26 mouse cellular contexts compared by ENCODE assay signal in genomic region chr13:44828903-44829302, GRCm38 (mm10).
"Had no signal": no experiment of that assay in that cellular context is flagged by ENCODE, and none has a peak within 500 bp of the region (broad histone marks: within the 10 kb centered on the region; RNA-seq: fewer than 3 reads in every experiment).

No protein-coding gene starts in this region.

- H3K4me3 ChIP-seq: gastrocnemius, adult 2 months; heart, adult 2 months; heart, embryonic 10.5 days; heart, embryonic 12.5 days; hindbrain, embryonic 10.5 days; hindbrain, embryonic 12.5 days; hindbrain, embryonic 15.5 days; intestine, embryonic 15.5 days; kidney, embryonic 15.5 days; limb, embryonic 13.5 days; limb, embryonic 15.5 days; liver, embryonic 12.5 days had no signal

- H3K9me3 ChIP-seq: heart, embryonic 10.5 days; heart, embryonic 12.5 days; hindbrain, embryonic 10.5 days; hindbrain, embryonic 12.5 days; hindbrain, embryonic 15.5 days; intestine, embryonic 15.5 days; kidney, embryonic 15.5 days; limb, embryonic 13.5 days; limb, embryonic 15.5 days; liver, embryonic 12.5 days had no signal

- H3K36me3 ChIP-seq: hindbrain, embryonic 15.5 days; intestine, embryonic 15.5 days; limb, embryonic 15.5 days; liver, embryonic 12.5 days had no signal

- DNase-seq: gastrocnemius, adult 2 months; gastrocnemius, postnatal 10 days; gastrocnemius, postnatal 25 days; heart, adult 2 months; heart, postnatal 10 days; heart, postnatal 4 days; kidney, adult 18-20 months; kidney, adult 8-10 months; kidney, postnatal 14 days; kidney, postnatal 36 days; layer of hippocampus, adult 9-11 months; layer of hippocampus, postnatal 36 days; left cerebral cortex, postnatal 4 days had no signal

- H3K27ac ChIP-seq: gastrocnemius, adult 2 months; heart, adult 2 months; heart, embryonic 10.5 days; hindbrain, embryonic 10.5 days; hindbrain, embryonic 12.5 days; hindbrain, embryonic 15.5 days; intestine, embryonic 15.5 days; kidney, embryonic 15.5 days; kidney, postnatal 0 days; limb, embryonic 13.5 days; limb, embryonic 15.5 days; liver, embryonic 12.5 days had no signal

- H3K4me1 ChIP-seq: hindbrain, embryonic 10.5 days; hindbrain, embryonic 15.5 days; intestine, embryonic 15.5 days; liver, embryonic 12.5 days had no signal

- H3K4me2 ChIP-seq: heart, embryonic 12.5 days; hindbrain, embryonic 12.5 days; hindbrain, embryonic 15.5 days; intestine, embryonic 15.5 days; kidney, embryonic 15.5 days; limb, embryonic 13.5 days; limb, embryonic 15.5 days; liver, embryonic 12.5 days had no signal

- ATAC-seq: inflammation-experienced regulatory T-cells, adult 6 months; intestine, embryonic 15.5 days; intestine, postnatal 0 days; liver, embryonic 12.5 days had no signal

- H3K27me3 ChIP-seq: heart, embryonic 12.5 days; hindbrain, embryonic 12.5 days; hindbrain, embryonic 15.5 days; intestine, embryonic 15.5 days; kidney, embryonic 15.5 days; limb, embryonic 13.5 days; limb, embryonic 15.5 days; liver, embryonic 12.5 days had no signal

- H3K9ac ChIP-seq: heart, embryonic 12.5 days; hindbrain, embryonic 12.5 days; hindbrain, embryonic 15.5 days; intestine, embryonic 15.5 days; kidney, embryonic 15.5 days; limb, embryonic 13.5 days; limb, embryonic 15.5 days; liver, embryonic 12.5 days had no signal
